Mouse (Mus musculus) right cerebral cortex, postnatal 36 days (tissue): ENCODE measurements at regions not wholly inside any gene's neighbourhood (a gene's known extent, or its start where the extent isn't known, plus 50 kb on each side); places are given as distances from the start of the nearest gene placed in this dataset.

ENCODE experiments used
- DNase-seq, 2 experiments: peaks; one replicate each; pipeline ENCODE4 v3.0.0; 2022; ENCODE audit warnings: low spot score in 2 of 2, mixed read lengths in 1 of 2

- no peak for DNase-seq
These were observed 575.7 kb downstream of the Robo2 start for GRCm38 (mm10) chr16:73835715-73836440.

GRCm38 (mm10) chr16:73821387-73822338 is 590.0 kb downstream of the Robo2 start:
- no peak for DNase-seq

GRCm38 (mm10) chr16:73804572-73804971 is 607.1 kb downstream of the Robo2 start:
- no peak for DNase-seq

GRCm38 (mm10) chr16:73796528-73797171 is 615.0 kb downstream of the Robo2 start:
- DNase-seq: no peak

GRCm38 (mm10) chr16:73785074-73785438 is 626.6 kb downstream of the Robo2 start:
- no peak for DNase-seq

- DNase-seq: peak in 1 of 2 experiments; percentile 4
These were observed 627.1 kb downstream of the Robo2 start for GRCm38 (mm10) chr16:73784296-73785073.

- no peak for DNase-seq
These were observed 639.2 kb downstream of the Robo2 start for GRCm38 (mm10) chr16:73772454-73772853.

GRCm38 (mm10) chr16:73770440-73770856 is 641.2 kb downstream of the Robo2 start:
- no peak for DNase-seq

- DNase-seq: no peak
These were observed 641.9 kb downstream of the Robo2 start for GRCm38 (mm10) chr16:73769729-73770128.

- DNase-seq: no peak
These were observed 642.9 kb downstream of the Robo2 start for GRCm38 (mm10) chr16:73768706-73769105.

- no peak for DNase-seq
These were observed 646.4 kb downstream of the Robo2 start for GRCm38 (mm10) chr16:73765184-73765583.

GRCm38 (mm10) chr16:73760921-73761320 is 650.7 kb downstream of the Robo2 start:
- no peak for DNase-seq

GRCm38 (mm10) chr16:73758872-73759271 is 652.8 kb downstream of the Robo2 start:
- DNase-seq: no peak

- no peak for DNase-seq
These were observed 657.3 kb downstream of the Robo2 start for GRCm38 (mm10) chr16:73754302-73754701.

- DNase-seq: no peak
These were observed 683.3 kb downstream of the Robo2 start for GRCm38 (mm10) chr16:73728297-73728696.

GRCm38 (mm10) chr16:73719691-73720090 is 691.9 kb downstream of the Robo2 start:
- no peak for DNase-seq

GRCm38 (mm10) chr16:73716301-73716700 is 695.3 kb downstream of the Robo2 start:
- DNase-seq: no peak

GRCm38 (mm10) chr16:73707051-73707450 is 704.6 kb downstream of the Robo2 start:
- DNase-seq: no peak

- DNase-seq: no peak
These were observed 722.4 kb downstream of the Robo2 start for GRCm38 (mm10) chr16:73689274-73689673.

- DNase-seq: no peak
These were observed 731.8 kb downstream of the Robo2 start for GRCm38 (mm10) chr16:73679804-73680203.

GRCm38 (mm10) chr16:73670516-73670915 is 741.1 kb downstream of the Robo2 start:
- DNase-seq: no peak
